Mouse (Mus musculus): Measurements from ENCODE around the gene Tcp1.

DNA sequence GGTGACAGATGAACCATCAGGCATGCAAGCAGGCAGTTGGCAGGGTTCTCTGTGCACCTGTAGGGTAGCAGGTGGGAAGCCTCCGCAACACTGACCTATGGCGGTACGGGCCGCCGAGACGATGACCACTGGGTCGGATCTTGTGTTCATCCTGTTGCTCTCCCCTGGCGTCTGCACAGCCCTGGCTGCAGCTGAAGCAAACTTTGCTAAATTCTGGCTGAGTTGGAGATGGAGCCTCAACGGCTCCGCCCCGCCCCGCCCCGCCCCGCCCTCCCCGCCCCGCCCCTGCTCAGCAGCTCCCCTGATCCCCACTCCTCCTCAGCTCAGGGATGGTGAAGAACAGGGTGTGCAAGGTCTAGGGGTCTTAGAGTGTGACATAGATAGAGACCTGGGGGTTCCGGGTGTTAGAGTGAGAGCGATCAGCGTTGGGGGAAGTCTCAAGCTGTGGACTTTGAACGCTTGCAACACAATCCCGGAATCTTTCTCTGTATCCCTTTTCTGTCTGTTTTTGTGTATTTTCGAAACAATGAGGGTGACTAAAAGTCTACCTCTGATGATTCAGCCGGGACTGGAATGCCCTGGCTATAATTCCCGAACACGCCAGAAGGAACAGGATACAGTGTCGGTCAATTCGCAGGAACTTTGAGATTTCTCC, 24.8 kb downstream of the Tcp1 start, which contains the start of gene Acat3:
- TF ChIP-seq CTCF (IDR thresholded peaks at IDR 0.05; ENCODE audit: control insufficient read depth, insufficient read depth, insufficient replicate concordance, low read depth, low read length) (no peak), POLR2A (IDR thresholded peaks at IDR 0.05; ENCODE audit: control insufficient read depth, low read depth, low read length) (peak; percentile 73)
